Mouse (Mus musculus): ENCODE measurements around the gene Pigp. TPM values are rescaled to one million over a fixed set of nuclear protein-coding genes. Genes with fewer than 3 reads are reported as not detected.
A peak's percentile ranks its signal among the peaks of the same experiment; 100 is the strongest.

Gene Pigp
- polyA plus RNA-seq, 1 experiment from 2014 or later, result 129 TPM

DNA sequence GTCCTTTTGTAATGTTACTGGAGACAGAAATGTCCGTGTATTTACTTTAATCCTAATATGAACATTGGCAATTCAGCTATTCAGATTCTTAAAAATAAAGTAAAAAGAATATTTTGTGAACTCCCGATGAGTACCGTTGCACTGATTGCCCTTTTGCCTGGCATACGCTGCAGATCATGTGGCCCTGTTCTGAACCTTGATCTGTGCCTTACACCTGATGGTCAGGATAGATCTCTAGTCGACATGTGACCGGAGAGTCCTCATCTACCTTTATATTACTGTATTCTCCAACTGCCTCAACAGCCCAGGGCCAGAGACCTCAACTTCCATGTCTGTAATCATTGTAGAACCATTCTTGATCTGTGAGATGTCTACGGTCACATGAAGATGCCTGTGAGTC is 16.0 kb upstream of the Pigp start:
- Histone ChIP-seq H3K9ac (replicated peaks) (no peak overlapping the region), H3K4me2 (no peak overlapping the region), H3K36me3 (no peaks in the 10 kb centered on the region), H3K4me3 (replicated peaks) (no peak overlapping the region), H3K4me1 (peaks cover 19% of the 10 kb centered on the region; the same call in 1 of the 2 replicates), H3K27ac (replicated peaks) (no peak overlapping the region), H3K9me3 (replicated peaks) (no peaks in the 10 kb centered on the region), H3K27me3 (replicated peaks) (no peaks in the 10 kb centered on the region)
- WGBS, result 94% methylated on average over 7 of the region's 7 CpGs
- no peak for ATAC-seq (ENCODE audit: low FRiP score)

DNA sequence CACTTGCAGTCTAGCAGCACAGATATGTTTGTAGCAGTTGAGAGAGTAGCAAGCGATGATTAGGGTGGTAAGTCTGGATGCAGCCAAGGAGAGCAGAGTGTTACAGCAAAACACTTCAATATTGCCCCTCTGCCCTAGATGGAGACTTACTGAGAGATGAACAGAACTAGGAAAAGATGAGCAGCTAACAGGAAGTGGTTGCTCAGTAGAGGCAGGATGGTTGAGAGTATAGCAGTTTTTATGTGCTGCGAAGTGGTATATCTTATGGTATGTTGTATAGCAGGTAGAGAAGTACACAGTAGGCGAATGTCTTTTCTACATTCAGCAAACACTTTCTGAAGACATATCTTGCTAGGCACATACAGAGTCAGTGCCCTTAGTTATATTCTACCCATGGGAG is 11.6 kb upstream of the Pigp start:
- ATAC-seq (ENCODE audit: low FRiP score), result no peak
- peaks cover 32% of the 10 kb centered on the region; the same call in 1 of the 2 replicates for H3K4me1 ChIP-seq
- no peaks in the 10 kb centered on the region for H3K27me3 ChIP-seq (replicated peaks)
- no peaks in the 10 kb centered on the region for H3K9me3 ChIP-seq (replicated peaks)
- H3K36me3 ChIP-seq, result no peaks in the 10 kb centered on the region
- H3K4me3 ChIP-seq (replicated peaks), result no peak overlapping the region
- WGBS, result 94% methylated on average over 3 of the region's 3 CpGs
- no peak overlapping the region for H3K27ac ChIP-seq (replicated peaks)
- no peak overlapping the region for H3K9ac ChIP-seq (replicated peaks)
- H3K4me2 ChIP-seq, result no peak overlapping the region

DNA sequence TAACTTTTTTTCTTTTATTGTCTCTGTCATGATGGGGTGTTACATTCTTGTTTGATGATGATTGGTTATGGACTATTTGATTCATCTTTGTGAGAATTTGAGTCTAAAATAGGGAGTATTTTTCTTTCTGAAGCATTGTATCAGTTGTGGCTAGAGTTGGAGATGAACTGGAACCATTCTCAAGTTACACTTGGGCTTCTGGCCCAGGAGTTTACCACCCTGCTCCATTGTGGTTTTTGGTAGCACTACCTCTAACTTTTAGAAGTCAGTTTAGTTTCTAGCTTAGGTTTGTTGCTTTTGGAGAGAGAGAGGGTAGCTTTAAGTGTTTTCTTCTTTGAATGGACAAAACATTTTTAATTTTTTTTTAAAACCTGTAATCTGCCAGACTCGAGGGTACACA is 7.7 kb upstream of the Pigp start:
- no peaks in the 10 kb centered on the region for H3K36me3 ChIP-seq
- no peaks in the 10 kb centered on the region for H3K27me3 ChIP-seq (replicated peaks)
- no peak overlapping the region for H3K9ac ChIP-seq (replicated peaks)
- H3K9me3 ChIP-seq (replicated peaks), result no peaks in the 10 kb centered on the region
- ATAC-seq (ENCODE audit: low FRiP score), result no peak
- H3K4me2 ChIP-seq, result no peak overlapping the region
- H3K4me3 ChIP-seq (replicated peaks), result no peak overlapping the region
- H3K27ac ChIP-seq (replicated peaks), result no peak overlapping the region
- H3K4me1 ChIP-seq, result peaks cover 37% of the 10 kb centered on the region
- 85% methylated on average over 1 of the region's 1 CpGs for WGBS

- no peaks in the 10 kb centered on the region for H3K9me3 ChIP-seq (replicated peaks)
- 0 out of 2 replicates have a peak, but pooled peaks cover 3% of the 10 kb centered on the region for H3K36me3 ChIP-seq
- H3K4me2 ChIP-seq, result peak overlapping the region; percentile 61
- H3K9ac ChIP-seq (replicated peaks), result peak overlapping the region; percentile 99
- WGBS, result under 1% methylated on average over 40 of the region's 43 CpGs
- H3K27ac ChIP-seq (replicated peaks), result peak overlapping the region; percentile 100
- peak; percentile 74 for ATAC-seq (ENCODE audit: low FRiP score)
- H3K4me3 ChIP-seq (replicated peaks), result peak overlapping the region; percentile 90
- H3K27me3 ChIP-seq (replicated peaks), result no peaks in the 10 kb centered on the region
- peaks cover 39% of the 10 kb centered on the region for H3K4me1 ChIP-seq
These were observed 734 bp downstream of the Pigp start for GRCm38 (mm10) chr16:94370915-94371300.

- Histone ChIP-seq H3K9me3 (replicated peaks) (no peaks in the 10 kb centered on the region), H3K27me3 (replicated peaks) (no peaks in the 10 kb centered on the region), H3K4me2 (peak within 1 kb of the TSS; percentile 64), H3K36me3 (0 out of 2 replicates have a peak, but pooled peaks cover 3% of the 10 kb centered on the region), H3K4me1 (peaks cover 37% of the 10 kb centered on the region), H3K27ac (replicated peaks) (peak within 1 kb of the TSS; percentile 100), H3K9ac (replicated peaks) (peak within 1 kb of the TSS; percentile 99), H3K4me3 (replicated peaks) (peak within 1 kb of the TSS; percentile 90)
- WGBS, result under 1% methylated on average over 78 of the region's 79 CpGs
- peak; percentile 81 for ATAC-seq (ENCODE audit: low FRiP score)
These were observed 1.3 kb downstream of the Pigp start, which contains the start of gene Ttc3 for GRCm38 (mm10) chr16:94370173-94370914. Gene Ttc3, plus strand, starts transcription at chr16:94370618.

DNA sequence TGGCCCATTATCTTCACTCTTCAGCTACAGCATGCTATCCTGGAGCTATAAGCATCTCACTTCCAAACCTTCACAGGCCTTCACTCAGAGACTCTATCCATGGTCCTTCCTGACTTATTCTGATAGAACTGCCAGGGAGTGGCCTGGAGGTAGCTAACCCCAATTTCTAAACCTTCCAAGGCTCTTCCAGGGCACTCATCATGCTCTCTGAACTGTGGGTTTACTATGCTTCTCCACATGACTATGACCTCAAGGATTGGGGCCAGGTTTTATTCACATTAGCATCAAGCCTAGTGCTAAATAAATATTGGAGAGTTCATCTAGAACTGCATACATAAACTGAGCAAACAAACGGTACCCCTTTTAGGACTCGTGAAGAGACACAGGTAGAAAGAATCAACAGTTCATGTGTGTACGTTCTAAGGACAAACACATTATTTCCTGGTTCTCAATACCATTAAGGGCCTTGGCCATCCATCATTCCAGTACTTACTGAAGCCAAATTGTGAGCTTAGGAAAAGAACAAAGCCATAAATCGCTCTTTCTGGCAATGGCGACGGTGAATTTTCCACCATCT is 2.0 kb downstream of the Pigp start:
- 3% methylated on average over 6 of the region's 6 CpGs for WGBS
- Histone ChIP-seq H3K27me3 (replicated peaks) (no peaks in the 10 kb centered on the region), H3K4me3 (replicated peaks) (peak overlapping the region; percentile 90), H3K9ac (replicated peaks) (peak overlapping the region; percentile 88), H3K27ac (replicated peaks) (peak overlapping the region; percentile 100), H3K9me3 (replicated peaks) (no peaks in the 10 kb centered on the region), H3K4me2 (peak overlapping the region; percentile 64), H3K4me1 (peaks cover 34% of the 10 kb centered on the region), H3K36me3 (0 out of 2 replicates have a peak, but pooled peaks cover 3% of the 10 kb centered on the region)
- ATAC-seq (ENCODE audit: low FRiP score), result no peak

DNA sequence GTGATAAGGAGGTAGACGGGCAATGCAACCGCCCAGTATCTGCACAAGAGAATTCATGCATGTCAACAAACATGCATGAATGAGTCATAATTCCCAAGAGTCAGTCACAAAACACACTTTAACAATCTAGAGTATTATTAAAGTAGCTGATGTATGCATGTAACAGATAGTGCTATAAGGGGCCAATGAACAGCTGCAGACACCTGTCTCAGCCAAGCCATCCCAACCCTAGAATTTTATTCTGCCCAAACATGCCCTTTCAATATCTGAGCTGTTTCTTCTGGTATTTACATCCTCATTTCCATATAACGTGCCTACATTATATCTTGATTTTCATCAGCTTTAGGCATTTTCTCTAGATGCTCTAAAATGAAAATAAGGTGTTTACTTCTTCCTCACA is 6.2 kb downstream of the Pigp start:
- Histone ChIP-seq H3K36me3 (0 out of 2 replicates have a peak, but pooled peaks cover 3% of the 10 kb centered on the region), H3K9ac (replicated peaks) (no peak overlapping the region), H3K27me3 (replicated peaks) (no peaks in the 10 kb centered on the region), H3K9me3 (replicated peaks) (no peaks in the 10 kb centered on the region), H3K4me1 (peaks cover 24% of the 10 kb centered on the region), H3K4me3 (replicated peaks) (no peak overlapping the region), H3K27ac (replicated peaks) (no peak overlapping the region), H3K4me2 (no peak overlapping the region)
- ATAC-seq (ENCODE audit: low FRiP score), result no peak
- WGBS, result 95% methylated on average over 3 of the region's 3 CpGs

DNA sequence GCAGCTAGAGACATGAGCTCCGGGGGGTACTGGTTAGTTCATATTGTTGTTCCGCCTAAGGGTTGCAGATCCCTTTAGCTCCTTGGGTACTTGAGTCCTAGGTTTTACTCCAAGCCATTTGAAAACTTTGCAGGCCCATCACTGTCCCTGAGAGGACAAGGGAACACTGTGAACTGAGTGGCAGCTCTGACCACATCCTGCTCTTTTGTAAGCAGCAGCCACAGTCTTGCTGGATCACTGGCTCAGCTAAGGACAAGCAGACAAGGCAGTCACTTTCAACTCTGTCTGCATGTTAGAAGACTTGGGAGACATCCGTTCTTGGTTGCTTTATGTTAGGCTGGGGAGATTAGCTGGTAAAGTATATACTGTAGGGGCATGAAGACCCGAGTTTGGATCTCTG is 7.8 kb downstream of the Pigp start:
- no peaks in the 10 kb centered on the region for H3K27me3 ChIP-seq (replicated peaks)
- no peak for ATAC-seq (ENCODE audit: low FRiP score)
- 0 out of 2 replicates have a peak, but pooled peaks cover 3% of the 10 kb centered on the region for H3K36me3 ChIP-seq
- WGBS, result 95% methylated on average over 4 of the region's 4 CpGs
- no peak overlapping the region for H3K4me3 ChIP-seq (replicated peaks)
- no peak overlapping the region for H3K4me2 ChIP-seq
- H3K9ac ChIP-seq (replicated peaks), result no peak overlapping the region
- H3K27ac ChIP-seq (replicated peaks), result no peak overlapping the region
- H3K9me3 ChIP-seq (replicated peaks), result no peaks in the 10 kb centered on the region
- H3K4me1 ChIP-seq, result peaks cover 15% of the 10 kb centered on the region

- 43% methylated on average over 10 of the region's 10 CpGs for whole genome bisulfite sequencing
- no peak overlapping the region for H3K9ac ChIP-seq (replicated peaks)
- no peak overlapping the region for H3K4me2 ChIP-seq
- 0 out of 2 replicates have a peak, but pooled peaks cover 3% of the 10 kb centered on the region for H3K36me3 ChIP-seq
- no peak overlapping the region for H3K27ac ChIP-seq (replicated peaks)
- H3K27me3 ChIP-seq (replicated peaks), result no peaks in the 10 kb centered on the region
- H3K9me3 ChIP-seq (replicated peaks), result no peaks in the 10 kb centered on the region
- ATAC-seq (ENCODE audit: low FRiP score), result peak; percentile 87
- H3K4me3 ChIP-seq (replicated peaks), result no peak overlapping the region
- H3K4me1 ChIP-seq, result peaks cover 9% of the 10 kb centered on the region
These were observed 9.3 kb downstream of the Pigp start for GRCm38 (mm10) chr16:94362174-94362873.

- Histone ChIP-seq H3K4me2 (no peak overlapping the region), H3K4me1 (peaks cover 9% of the 10 kb centered on the region), H3K9me3 (replicated peaks) (no peaks in the 10 kb centered on the region), H3K27ac (replicated peaks) (no peak overlapping the region), H3K9ac (replicated peaks) (no peak overlapping the region), H3K4me3 (replicated peaks) (no peak overlapping the region), H3K36me3 (no peaks in the 10 kb centered on the region), H3K27me3 (replicated peaks) (no peaks in the 10 kb centered on the region)
- WGBS, result 89% methylated on average over 13 of the region's 13 CpGs
- no peak for ATAC-seq (ENCODE audit: low FRiP score)
These were observed 10.9 kb downstream of the Pigp start for GRCm38 (mm10) chr16:94360578-94361350.

DNA sequence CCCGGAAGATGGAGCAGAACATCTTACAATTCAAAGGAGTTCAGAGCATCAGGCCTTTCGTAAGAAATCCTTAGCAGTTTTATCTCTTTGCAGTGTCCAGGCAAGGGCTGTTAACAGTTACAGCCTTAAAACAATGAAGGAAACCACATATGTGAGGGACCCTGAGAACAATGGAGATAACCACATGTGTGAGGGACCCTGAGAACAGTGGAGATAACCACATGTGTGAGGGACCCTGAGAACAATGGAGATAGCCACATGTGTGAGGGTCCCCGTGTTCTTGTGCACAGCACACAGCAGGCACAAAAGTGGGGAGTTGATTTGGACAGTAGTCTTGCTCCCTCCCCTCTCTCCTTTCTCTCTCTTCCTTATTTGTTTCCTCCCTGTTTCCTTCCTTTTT is 13.6 kb downstream of the Pigp start:
- no peak for ATAC-seq (ENCODE audit: low FRiP score)
- Histone ChIP-seq H3K27ac (replicated peaks) (no peak overlapping the region), H3K4me3 (replicated peaks) (no peak overlapping the region), H3K27me3 (replicated peaks) (no peaks in the 10 kb centered on the region), H3K36me3 (no peaks in the 10 kb centered on the region), H3K9ac (replicated peaks) (no peak overlapping the region), H3K9me3 (replicated peaks) (no peaks in the 10 kb centered on the region), H3K4me1 (peaks cover 9% of the 10 kb centered on the region), H3K4me2 (no peak overlapping the region)
- WGBS, result 78% methylated on average over 3 of the region's 3 CpGs
